Mouse (Mus musculus): ENCODE results near the gene Mtmr10. TPM values are rescaled to one million over a fixed set of nuclear protein-coding genes. Genes with fewer than 3 reads are reported as not detected.

The Mtmr10 gene
- total RNA-seq (2022), result 10 to 100 TPM; 23.2 to 34.1 (median 27.3) TPM

DNA sequence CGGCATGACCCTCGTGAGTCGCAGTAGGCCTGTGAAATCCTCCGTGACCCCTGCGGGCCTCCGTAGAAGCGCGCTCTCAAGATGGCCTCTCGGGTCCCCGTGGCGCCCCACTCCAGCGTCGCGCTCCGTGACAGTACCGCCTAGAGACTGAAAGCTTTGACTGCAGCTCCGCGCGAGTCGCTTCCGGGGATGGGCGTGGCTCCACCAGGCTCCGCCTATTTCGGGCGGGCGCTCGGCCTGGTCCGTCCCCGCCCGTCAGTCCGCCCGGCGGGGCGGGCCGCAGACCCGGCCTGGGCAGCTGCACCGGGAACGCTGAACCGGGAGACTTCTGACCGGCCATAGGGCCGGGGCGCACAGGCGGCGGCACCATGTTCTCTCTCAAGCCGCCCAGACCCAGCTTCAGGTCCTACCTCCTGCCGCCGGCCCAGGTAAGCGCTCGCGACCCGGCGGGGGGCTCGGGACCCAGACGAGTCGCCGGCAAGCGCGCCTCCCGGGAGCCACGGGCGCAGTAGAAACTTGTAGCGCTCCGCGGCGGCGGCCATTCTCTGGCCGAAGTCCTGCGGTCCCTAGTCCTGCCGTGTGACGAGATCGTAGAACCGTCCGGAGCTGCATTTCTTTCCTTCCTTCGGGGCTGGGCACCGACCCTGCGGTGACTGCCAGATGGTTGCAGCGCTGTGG, at the start of gene Mtmr10:
Gene Mtmr10 (plus strand): TSS at position 240 of the 678 bp plus-strand sequence.
- peak; percentile 97 for DNase-seq

DNA sequence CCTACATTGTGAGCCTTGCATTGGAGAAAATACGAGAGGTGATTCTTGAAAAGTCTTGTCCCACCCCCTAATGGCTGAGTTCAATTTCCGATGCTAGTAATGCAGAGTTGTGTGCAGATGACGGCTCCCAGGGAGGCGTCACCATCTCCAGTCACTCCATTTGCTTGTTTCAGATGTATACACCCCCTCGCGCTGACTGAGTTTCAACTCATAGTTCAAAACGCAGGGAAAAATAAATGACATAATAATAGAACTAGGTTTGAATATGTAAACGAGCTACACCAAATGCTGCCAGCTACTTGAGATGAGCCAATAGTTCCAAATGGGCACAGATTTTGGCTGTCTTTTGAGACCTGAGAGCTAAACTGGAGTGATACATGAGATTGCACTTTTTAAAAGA, 49.7 kb upstream of the Mtmr10 start:
- DNase-seq, result no peak

DNA sequence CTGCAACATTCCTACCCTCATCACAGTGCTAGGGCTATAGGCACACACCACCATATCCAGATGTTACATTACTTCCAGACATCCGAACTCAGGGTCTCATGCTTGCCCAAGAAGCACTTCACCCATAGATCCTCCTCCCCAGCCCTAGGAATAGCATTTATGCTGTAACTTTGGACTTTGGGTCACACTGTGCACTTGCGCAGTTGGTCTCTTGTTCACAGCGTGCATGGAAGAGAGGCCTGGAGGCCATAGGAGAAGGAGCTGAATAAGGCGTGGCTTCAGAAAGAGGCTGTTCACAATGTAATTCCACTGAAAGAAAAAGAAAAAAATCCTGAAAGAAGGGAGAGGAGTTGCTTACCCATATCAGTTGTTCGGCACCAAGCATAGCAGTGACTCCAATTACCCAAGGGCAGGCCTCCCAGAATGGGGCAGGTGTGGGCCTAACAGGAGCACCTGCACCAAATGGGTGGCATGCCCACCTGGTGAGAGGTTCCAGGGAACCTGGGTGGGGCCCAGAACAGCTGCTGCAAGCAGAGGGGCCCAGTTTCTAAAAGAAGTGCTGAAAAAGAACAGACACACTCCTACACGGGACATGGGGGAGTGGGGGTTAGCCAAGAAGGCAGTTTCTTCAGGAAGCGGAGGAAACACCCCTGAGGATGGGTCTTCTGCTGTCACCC, 48.9 kb upstream of the Mtmr10 start:
- DNase-seq, result no peak

DNA sequence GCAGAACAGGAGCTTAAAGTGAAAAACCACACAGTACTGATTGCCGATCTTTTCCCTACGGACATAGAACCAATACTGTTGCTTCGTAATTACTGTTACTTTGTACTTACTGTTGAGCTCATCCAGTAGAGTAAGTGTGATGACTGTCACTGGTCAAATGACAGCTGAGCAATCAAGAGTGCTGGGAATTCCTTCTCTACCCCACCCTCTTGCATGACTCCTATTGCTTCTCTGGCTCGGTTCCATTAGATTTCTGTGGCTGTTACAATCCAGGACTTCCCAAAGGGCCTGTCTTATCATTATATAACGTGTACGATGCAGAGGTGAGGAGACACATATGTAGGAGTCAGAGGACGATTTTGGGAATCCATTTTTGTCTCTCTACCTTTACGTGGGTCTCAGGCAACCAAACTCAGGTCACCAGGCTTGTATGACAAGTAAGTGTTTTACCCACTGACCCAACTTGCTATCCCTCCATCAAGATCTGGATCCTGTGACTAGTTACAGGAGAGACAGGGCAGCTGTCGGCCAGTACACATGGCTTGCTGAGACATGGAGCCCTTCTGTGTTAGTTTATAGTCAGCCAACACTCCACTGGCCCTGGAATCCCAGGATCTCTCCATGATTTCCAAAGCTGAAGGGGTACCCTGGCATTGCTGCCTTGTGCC, 48.2 kb upstream of the Mtmr10 start:
- no peak for DNase-seq

DNA sequence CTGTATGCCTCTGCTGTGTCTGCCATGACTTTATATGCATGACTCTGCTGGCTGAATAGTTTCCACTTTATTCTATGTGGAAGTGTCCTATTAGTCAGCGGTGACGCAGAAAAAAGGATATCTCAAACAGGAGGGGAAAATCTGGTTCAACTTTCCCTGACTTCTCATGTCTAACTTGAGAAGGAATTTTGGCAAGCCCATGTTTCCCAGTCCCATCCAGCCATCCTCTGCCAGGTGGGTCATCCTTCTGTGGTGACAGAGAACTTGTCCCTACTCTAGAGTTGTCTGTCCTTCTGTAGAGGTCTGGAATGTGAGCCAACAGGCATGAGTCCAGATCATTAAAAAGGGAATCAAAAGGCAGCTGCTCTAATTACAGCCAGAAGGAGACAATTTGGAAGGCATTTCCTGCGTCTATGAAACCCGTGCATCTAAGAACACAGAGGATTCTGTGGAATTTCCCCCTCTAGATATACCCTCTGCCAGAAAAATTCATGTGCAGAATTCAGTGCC, 47.6 kb upstream of the Mtmr10 start:
- DNase-seq, result no peak

DNA sequence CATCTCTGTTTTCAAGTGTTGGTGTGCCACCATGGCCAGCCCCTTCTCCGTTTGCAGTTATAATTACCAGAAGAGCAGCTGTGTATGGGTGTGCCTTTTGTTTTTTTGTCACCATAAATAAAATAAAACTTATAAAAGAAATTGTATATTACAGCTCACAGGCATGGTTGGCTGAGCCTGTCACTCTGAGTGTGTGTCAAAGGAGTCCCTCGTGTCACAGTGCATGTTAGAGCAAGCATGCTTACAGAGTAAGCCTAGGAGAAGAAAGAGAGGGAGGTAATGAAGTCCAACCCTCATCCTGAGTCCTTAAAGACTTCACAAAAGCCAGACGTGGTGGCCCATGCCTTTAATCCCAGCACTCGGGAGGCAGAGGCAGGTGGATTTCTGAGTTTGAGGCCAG, 45.0 kb upstream of the Mtmr10 start:
- no peak for DNase-seq

DNA sequence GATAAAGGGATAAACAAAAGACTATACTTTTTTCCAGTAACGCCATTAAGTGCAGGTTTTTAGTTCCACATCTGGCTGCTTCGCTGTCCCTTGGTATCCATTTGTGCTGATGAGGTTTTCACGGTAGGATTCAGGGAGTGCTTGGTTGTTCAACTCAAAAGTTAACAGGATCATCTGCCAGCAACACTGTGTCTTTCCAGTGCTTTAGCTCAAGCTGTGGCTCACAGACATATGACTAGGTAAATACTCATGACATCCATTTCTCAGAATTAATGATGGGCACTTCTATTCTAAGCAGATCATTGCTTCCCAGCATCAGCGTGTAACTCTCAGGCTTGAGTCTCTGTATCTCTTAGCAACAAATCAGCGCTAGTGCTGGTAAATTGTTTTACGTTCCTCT, 43.1 kb upstream of the Mtmr10 start:
- no peak for DNase-seq

DNA sequence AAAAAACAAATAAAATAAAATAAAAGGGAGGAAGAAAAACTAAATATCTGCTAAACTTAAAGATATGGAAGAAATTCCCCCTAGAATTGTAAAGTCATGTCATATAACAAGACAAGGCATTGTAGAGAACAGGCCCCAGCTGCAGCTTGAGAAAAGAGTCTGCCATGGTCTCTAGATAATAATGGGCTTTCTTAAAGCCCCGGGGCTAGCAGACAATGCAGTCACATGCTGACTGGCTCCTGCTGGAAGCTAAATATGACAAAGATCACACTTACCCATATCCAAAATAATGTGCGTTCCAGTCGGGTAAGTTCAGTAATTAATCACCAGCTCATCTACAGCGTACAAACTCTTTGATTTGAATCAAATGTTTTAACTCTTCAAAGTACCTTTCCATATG, 40.7 kb upstream of the Mtmr10 start:
- no peak for DNase-seq

DNA sequence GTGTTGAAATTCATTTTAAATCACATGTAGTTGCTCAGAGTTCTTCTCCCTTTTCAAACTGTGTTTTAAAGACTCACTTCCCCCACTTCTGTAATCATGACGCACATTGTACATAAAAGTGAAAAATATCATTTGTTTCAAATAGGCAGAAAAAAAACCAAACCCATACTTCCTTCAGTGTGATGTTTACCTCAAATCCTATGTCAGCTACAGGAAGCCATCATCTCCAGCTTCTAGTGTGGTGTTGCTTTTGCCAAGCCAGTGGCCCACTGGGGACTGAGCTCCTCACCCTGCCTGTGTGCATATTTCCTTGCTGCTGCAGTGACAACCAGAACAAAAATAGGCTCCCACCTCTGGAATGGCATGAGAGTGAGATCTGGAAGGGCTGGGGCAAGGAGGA, 39.1 kb upstream of the Mtmr10 start:
- DNase-seq, result no peak

DNA sequence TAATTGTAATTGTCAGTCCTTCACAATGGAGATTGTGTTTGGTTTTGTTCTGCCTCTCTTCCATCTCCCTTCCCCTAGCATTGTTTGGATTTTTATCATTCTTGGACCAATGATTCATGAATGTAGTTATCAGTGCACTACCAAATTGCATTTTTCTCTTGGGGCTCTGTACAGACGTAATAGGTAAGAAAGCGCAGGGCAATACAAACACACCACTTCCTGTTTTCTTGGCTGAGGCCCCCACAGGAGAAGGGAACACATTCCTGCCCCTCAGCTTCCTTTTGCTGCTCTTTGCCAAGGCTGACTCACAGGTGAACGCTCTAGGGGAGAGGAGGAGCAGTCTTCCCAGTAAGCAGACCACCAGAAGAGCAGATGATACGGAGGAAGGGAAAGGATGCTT, 37.7 kb upstream of the Mtmr10 start:
- no peak for DNase-seq

DNA sequence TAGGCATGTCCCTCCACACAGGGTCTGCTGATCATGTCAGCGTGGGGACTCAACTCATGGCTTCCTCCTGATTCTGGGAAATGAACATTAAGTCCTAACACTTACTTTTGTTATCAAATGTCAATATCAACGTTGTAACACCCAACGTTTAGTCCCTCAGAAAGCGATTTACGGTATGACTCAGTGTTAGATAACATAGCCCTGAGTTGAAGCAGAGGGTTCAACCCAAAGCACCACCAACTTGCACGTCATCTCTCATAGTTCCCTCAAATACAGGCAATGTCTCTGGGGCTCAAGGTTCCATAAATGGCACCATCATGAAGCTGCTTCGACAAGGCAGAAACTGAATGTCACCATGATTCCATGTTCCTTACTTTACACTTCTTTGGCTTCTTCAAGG, 37.0 kb upstream of the Mtmr10 start:
- no peak for DNase-seq

DNA sequence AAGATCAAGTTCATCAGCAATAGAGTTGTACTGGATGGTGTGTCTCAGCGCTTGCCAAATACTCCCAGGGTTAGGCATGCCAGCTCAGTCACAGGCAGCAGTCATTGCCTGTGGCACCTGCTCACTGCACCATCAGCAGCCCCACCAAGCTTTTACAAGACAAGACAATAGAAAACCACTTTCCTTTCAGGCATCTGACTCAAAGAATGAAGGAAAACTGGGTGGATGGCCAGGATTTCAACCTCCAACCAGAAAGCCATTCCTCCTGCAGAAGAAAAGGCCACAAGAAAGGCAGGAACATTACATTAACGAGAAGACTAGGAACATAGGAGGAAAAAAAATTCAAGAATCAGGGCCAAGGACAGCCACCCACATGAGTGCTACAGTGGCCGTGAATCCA, 33.7 kb upstream of the Mtmr10 start:
- DNase-seq, result no peak

DNA sequence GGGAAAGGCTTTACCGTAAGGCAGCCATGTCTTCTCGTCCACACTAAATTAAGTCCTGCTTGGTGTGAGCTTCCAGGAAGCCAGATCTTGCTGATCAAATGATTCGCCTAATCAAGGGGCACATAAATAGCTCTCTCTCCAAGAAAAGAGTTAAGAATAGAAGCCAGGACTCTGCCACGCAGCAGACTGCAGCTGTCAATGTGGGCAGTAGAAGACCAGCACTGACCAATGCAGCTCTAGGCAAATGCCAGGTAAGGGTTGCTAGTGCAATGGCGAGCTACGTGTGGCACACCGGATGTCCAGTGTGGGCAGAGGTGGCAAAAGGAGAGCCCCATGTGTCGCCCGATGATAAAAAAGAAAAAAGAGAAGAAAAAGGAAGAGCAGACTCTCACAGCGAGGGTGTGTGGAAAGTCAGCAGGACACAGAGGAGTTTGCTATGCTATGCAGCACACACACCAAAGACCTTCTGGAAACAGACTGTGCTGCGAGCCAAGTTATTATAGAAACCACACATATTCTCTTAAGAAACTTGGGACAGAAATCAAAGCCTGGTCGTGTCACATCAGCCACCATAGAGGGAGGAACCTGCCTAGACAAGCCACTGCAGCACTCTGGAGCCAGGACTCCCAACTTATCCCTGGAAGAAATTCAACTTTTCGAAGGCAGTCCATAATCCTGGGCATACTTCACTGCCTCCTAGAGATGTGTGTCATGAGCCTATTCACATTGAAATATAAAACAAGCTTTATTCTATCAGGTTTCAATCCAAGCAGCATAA, 21.8 kb upstream of the Mtmr10 start:
- no peak for DNase-seq

DNA sequence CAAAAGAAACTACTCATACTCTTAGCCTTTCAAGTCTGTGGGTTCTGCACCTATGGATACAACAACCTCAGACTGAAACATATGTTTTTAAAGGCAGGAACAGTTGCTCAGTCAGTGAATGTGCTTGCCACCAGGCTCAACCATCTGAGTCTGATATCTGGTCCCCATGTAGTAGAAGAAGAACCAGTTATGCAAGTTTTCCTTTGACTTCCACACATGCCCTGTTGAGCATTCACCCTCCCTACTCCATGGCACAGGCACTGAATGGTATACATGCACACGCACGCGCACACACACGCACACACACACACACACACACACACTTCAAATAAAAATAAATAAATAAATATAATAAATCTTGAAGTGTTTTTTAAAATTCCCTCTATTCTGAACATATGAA, 20.9 kb upstream of the Mtmr10 start:
- DNase-seq, result no peak

DNA sequence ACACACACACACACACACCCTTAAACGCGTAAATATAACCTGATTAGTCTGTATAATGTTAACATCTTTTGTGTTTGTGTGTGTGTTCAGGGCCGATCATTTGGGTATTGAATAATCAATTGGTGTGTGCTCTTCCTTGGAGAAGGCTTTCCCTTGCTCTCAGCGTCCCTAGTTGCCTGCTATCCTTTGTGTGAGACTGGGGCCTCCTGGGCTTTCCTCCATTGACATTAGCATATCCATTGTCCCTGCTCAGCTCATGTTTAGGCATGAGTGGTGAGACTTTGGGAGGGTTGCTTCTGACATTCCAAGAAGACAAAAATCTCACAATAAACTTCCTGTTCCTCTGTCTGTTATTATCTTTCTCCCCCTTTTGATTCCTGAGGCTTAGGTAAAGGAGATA, 15.5 kb upstream of the Mtmr10 start:
- no peak for DNase-seq

DNA sequence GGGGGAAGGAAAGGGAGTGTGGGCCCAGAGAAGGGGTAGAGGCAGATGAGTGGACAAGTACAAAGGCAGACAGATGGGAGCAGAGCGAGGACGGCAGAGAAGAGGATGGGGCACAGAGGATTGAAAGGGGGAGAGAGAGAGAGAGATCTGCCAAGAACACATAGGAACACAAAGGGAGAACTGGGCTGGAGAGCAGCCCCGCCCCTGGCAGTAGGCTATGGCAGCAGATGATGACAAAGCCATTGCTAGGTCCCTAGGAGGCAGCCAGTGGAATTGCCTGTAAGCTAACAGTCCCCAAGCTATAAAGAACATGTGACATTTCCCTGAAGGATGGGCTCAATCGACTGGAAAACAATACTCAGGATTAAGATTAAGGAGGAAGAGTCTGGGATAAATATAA, 11.9 kb upstream of the Mtmr10 start:
- no peak for DNase-seq

DNA sequence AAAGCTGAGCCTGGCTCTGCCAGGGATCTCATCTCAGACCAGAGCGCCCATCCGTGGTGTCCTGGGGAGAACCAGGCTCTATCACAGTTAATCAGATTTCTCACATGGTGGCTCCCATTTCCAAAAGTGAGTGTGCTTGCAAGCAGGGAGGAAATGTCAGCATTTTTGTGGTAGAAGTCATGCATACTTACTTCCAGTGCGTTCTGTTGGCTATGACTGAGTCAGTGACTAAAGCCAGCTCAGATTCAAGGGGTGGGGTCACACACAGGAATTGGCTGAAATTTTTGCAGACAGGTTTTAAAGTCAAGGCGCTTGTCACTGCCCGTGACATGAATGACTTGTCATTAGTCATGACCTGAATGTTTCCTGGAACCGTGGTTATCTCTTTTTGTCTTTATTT, 10.5 kb upstream of the Mtmr10 start:
- peak; percentile 61 for DNase-seq

DNA sequence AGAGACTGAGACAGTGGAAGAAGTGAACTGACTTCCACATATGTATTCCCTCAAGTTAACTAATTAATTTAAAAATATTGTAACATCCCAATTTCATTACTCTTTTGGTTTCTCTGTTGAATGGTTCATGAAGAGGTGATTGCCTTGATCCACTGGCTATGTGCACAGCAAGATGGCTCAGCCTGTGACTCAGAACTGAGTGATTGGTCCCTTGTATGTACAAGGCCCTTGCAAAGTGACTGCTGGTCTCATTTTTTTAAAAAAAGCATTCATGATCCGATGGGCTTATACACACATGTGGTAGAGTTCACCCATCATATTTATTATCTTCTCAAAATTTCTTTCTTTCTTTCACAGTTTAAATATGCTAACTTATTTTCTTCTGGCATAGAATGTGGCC, 8.9 kb upstream of the Mtmr10 start:
- no peak for DNase-seq

DNA sequence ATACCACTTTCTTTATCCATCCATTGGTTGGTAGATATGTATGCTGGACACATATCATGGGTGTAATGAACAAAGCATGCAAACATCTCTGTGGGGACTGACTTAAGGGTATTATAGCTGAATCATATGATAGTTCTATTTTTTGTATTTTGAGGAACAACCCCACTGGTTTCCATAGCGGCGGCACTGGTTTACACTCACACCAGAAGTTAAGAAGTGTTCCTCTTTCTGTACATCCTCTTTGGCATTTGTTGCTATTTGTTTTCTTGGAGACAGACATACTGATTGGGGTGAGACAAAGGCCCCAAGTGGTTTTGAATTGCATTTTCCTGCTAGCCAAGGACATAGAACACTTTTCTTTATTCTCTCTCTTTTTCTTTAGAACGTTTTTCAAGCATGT, 7.9 kb upstream of the Mtmr10 start:
- no peak for DNase-seq

DNA sequence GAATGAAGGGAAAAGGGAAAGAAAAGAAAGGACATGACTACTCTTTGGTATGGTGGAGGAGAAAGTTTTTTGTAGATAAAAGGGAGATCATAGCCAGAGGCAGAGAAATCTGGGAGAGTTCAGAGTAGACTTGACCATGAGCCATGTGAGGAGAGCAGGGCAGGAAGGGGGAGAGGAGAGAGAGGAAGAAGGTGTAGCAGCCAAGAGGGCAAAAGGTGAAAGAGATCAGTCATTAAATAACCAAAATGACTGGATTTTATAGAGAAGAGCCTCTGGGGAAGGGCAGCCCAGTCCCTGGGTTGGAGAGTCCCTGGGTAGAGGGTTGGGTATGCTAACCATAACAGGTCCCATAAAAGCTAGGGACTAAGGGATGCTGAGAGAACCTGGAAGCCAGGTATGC, 887 bp upstream of the Mtmr10 start:
- no peak for DNase-seq

DNA sequence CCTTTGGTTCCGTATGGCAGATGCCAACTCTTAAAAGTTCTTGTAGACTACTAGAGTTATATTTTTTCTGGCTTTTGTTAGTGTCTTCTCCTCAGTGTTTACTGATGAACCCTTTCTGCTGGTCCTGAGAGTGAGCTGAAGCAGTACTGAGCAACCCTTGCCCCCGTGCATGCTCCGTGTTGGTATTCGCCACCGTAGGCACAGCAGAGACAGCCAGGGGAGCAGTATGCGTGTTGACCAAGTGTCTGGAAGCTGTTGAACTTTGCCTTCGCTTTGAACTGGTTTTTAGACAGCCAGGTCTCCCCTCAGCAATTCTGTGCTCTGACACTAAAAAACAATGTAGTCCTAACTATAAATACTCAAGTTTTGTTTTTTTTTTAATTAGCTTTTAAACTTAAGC, 2.0 kb downstream of the Mtmr10 start:
- DNase-seq, result no peak

DNA sequence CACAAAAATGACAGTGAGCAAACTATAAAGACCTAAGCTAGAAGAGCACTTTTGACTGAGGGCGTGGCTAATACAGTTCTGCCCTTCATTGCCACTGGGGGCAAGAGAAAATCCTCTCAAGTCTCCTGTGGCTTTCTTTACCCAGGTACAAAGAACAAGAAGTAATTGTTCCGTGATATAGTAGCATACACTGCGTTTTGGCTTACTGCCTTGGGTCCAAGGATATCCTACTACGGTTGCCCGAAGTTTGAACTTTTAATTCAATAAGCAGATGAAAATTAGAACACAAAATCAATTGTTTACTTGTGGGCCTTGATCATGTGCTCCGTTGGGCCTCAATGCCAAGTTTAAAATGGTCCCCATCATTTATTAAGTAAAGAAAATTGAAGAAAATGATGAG, 3.0 kb downstream of the Mtmr10 start:
- DNase-seq, result no peak

DNA sequence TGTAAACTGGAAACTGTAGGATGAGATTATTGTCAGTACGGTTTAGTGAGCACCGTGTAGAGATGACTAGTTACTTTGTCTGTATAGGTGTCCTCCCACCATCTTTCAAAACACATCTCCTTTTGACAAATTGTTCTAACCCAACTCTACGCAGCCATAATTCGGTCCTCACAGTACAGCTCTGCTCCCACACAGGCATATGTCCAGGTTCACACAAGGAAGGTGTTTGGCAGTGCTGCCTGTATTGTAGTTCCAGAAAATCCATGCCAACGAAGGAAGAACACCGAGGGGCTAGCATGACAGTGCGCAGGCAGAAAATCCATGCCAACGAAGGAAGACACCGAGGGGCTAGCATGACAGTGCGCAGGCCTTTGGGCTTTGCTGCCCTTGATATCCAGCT, 4.3 kb downstream of the Mtmr10 start:
- no peak for DNase-seq

All from adrenal gland, adult 8-10 months (tissue).